In genomic region chr17:91088037-91088715, GRCm38 (mm10) we compare ENCODE assay signal across 13 mouse cellular contexts. TPM values are rescaled to one million over a fixed set of nuclear protein-coding genes. Genes with fewer than 3 reads are reported as not detected.
DNase-seq lines count a peak whose midpoint lies in the region; ATAC-seq and TF ChIP-seq lines count a peak whose summit lies in the region.
"Had no signal": no experiment of that assay in that cellular context is flagged by ENCODE, and none has a peak within 500 bp of the region (broad histone marks: within the 10 kb centered on the region; RNA-seq: fewer than 3 reads in every experiment).

No protein-coding gene starts in this region.

- H3K27ac ChIP-seq in forebrain, embryonic 15.5 days (replicated peaks) = no peak overlapping the region
- no peak overlapping the region for H3K27ac ChIP-seq in forebrain, embryonic 12.5 days
- no peak overlapping the region for H3K27ac ChIP-seq in liver, embryonic 11.5 days (ENCODE audit: low read depth, low read length)
- H3K27ac ChIP-seq in ES-E14 (ENCODE audit: insufficient read depth, low read depth, low read length, poor library complexity, severe bottlenecking) = no peak overlapping the region
- H3K27ac ChIP-seq in midbrain, embryonic 15.5 days = no peak overlapping the region

- in situ Hi-C loops in ES-E14 (cut with MboI; ENCODE audit: low sequenced_read_pairs in 2 of 2, unreplicated experiment in 2 of 2) = no loop called here

- no peak overlapping the region for H3K4me3 ChIP-seq in forebrain, embryonic 15.5 days
- no peak overlapping the region for H3K4me3 ChIP-seq in forebrain, embryonic 12.5 days (replicated peaks)
- no peak overlapping the region for H3K4me3 ChIP-seq in liver, embryonic 11.5 days (ENCODE audit: low read depth, low read length)
- peak overlapping the region; percentile 24 to 48; a peak in 3 of 4 replicates for H3K4me3 ChIP-seq in ES-E14 (ENCODE audit: insufficient read depth in 1 of 2, low read depth in 1 of 2, low read length in 2 of 2, poor library complexity in 1 of 2, severe bottlenecking in 1 of 2)
- H3K4me3 ChIP-seq in midbrain, embryonic 15.5 days = no peak overlapping the region

- peaks cover 8% of the 10 kb centered on the region; the same call in 1 of the 2 replicates for H3K4me1 ChIP-seq in forebrain, embryonic 15.5 days
- H3K4me1 ChIP-seq in forebrain, embryonic 12.5 days = peaks cover 3% of the 10 kb centered on the region; the same call in 1 of the 2 replicates
- H3K4me1 ChIP-seq in liver, embryonic 11.5 days (replicated peaks; ENCODE audit: control insufficient read depth, insufficient read depth, low read length) = no peaks in the 10 kb centered on the region
- H3K4me1 ChIP-seq in ES-E14 (ENCODE audit: control insufficient read depth in 2 of 2, insufficient read depth in 2 of 2, low read length in 2 of 2, poor library complexity in 1 of 2) = no peaks in the 10 kb centered on the region; a peak in 1 of 4 replicates
- H3K4me1 ChIP-seq in midbrain, embryonic 15.5 days = peaks cover 22% of the 10 kb centered on the region

- WGBS in forebrain, embryonic 15.5 days = 81% methylated on average over 82 of the region's 82 CpGs
- 83% methylated on average over 82 of the region's 82 CpGs for WGBS in forebrain, embryonic 12.5 days
- WGBS in liver, embryonic 11.5 days = 54% methylated on average over 82 of the region's 82 CpGs
- WGBS in midbrain, embryonic 15.5 days = 74% methylated on average over 82 of the region's 82 CpGs

- no peak for ATAC-seq in forebrain, embryonic 15.5 days (replicated peaks)
- no peak for ATAC-seq in forebrain, embryonic 12.5 days (ENCODE audit: low FRiP score)
- peak; percentile 37; the same call in 1 of the 2 replicates for ATAC-seq in liver, embryonic 11.5 days (replicated peaks; ENCODE audit: low FRiP score)
- no peak for ATAC-seq in midbrain, embryonic 15.5 days (replicated peaks)
- ATAC-seq: forebrain, embryonic 14.5 days had no signal

- peaks cover 19% of the 10 kb centered on the region for H3K36me3 ChIP-seq in forebrain, embryonic 15.5 days
- peaks cover 14% of the 10 kb centered on the region for H3K36me3 ChIP-seq in forebrain, embryonic 12.5 days (replicated peaks)
- no peaks in the 10 kb centered on the region for H3K36me3 ChIP-seq in liver, embryonic 11.5 days (ENCODE audit: control insufficient read depth, insufficient read depth, low read length)
- H3K36me3 ChIP-seq in ES-E14 (ENCODE audit: control insufficient read depth, insufficient read depth, low read length, poor library complexity, severe bottlenecking) = no peaks in the 10 kb centered on the region
- H3K36me3 ChIP-seq in midbrain, embryonic 15.5 days (replicated peaks) = peaks cover 21% of the 10 kb centered on the region

- DNase-seq in liver, embryonic 11.5 days (ENCODE audit: low spot score) = no peak
- DNase-seq in liver = no peak
- DNase-seq in ES-E14 (ENCODE audit: low read depth, low spot score) = peak; percentile 13
- no peak for DNase-seq in spleen, postnatal 10 days (ENCODE audit: low spot score in 2 of 2)
- DNase-seq in layer of hippocampus, postnatal 25 days (ENCODE audit: extremely low spot score in 1 of 2, low spot score in 1 of 2) = no peak
- DNase-seq: heart, adult 11 months; kidney, adult 18-20 months; lung, adult 18-20 months had no signal

- H3K9me3 ChIP-seq in forebrain, embryonic 15.5 days = peaks cover 9% of the 10 kb centered on the region; the same call in 1 of the 2 replicates
- peaks cover 13% of the 10 kb centered on the region for H3K9me3 ChIP-seq in forebrain, embryonic 12.5 days
- no peaks in the 10 kb centered on the region; the same call in 1 of the 2 replicates for H3K9me3 ChIP-seq in liver, embryonic 11.5 days (ENCODE audit: control insufficient read depth, low read length)
- H3K9me3 ChIP-seq in ES-E14 (ENCODE audit: control insufficient read depth, insufficient read depth, low read depth, low read length) = no peaks in the 10 kb centered on the region
- peaks cover 9% of the 10 kb centered on the region; the same call in 1 of the 2 replicates for H3K9me3 ChIP-seq in midbrain, embryonic 15.5 days

- peak overlapping the region; percentile 15; the same call in 1 of the 2 replicates for H3K4me2 ChIP-seq in forebrain, embryonic 15.5 days (replicated peaks)
- no peak overlapping the region for H3K4me2 ChIP-seq in forebrain, embryonic 12.5 days
- no peak overlapping the region for H3K4me2 ChIP-seq in liver, embryonic 11.5 days
- peak overlapping the region; percentile 48 for H3K4me2 ChIP-seq in midbrain, embryonic 15.5 days

- H3K9ac ChIP-seq in forebrain, embryonic 15.5 days (replicated peaks) = no peak overlapping the region
- H3K9ac ChIP-seq in forebrain, embryonic 12.5 days = no peak overlapping the region
- H3K9ac ChIP-seq in liver, embryonic 11.5 days (ENCODE audit: low read depth, low read length) = no peak overlapping the region
- H3K9ac ChIP-seq in ES-E14 (ENCODE audit: insufficient read depth, low read depth, low read length, poor library complexity, severe bottlenecking) = no peak overlapping the region
- H3K9ac ChIP-seq in midbrain, embryonic 15.5 days = no peak overlapping the region

- no peaks in the 10 kb centered on the region for H3K27me3 ChIP-seq in forebrain, embryonic 15.5 days
- 0 out of 2 replicates have a peak, but pooled peaks cover 1% of the 10 kb centered on the region for H3K27me3 ChIP-seq in forebrain, embryonic 12.5 days
- H3K27me3 ChIP-seq in liver, embryonic 11.5 days (replicated peaks; ENCODE audit: control insufficient read depth, insufficient read depth, low read length) = no peaks in the 10 kb centered on the region
- no peaks in the 10 kb centered on the region for H3K27me3 ChIP-seq in midbrain, embryonic 15.5 days (replicated peaks)
- H3K27me3 ChIP-seq: CH12.LX had no signal

TF ChIP-seq in ES-E14, 5 proteins besides CTCF, POLR2A, EP300 and RAD21:
- TF ChIP-seq CHD2 (IDR thresholded peaks at IDR 0.05; ENCODE audit: low read depth, low read length) (no peak), MAFK (IDR thresholded peaks at IDR 0.05; ENCODE audit: insufficient read depth, low read depth, low read length) (no peak), ZC3H11A (IDR thresholded peaks at IDR 0.05; ENCODE audit: borderline replicate concordance, low read depth, low read length) (no peak), HCFC1 (IDR thresholded peaks at IDR 0.05; ENCODE audit: borderline replicate concordance, insufficient read depth, low read length) (no peak), ZNF384 (IDR thresholded peaks at IDR 0.05; ENCODE audit: low read depth, low read length) (no peak)

RNA-seq across cellular contexts. Expression of gene Nrxn1, which starts 4.7 kb away (rescaled TPM):
- 158 and 161 TPM in 2 replicates for polyA plus RNA-seq in forebrain, embryonic 15.5 days (2015; fragmentation: Nextera tagmentation; extraction: Ambion mirVana)
- polyA plus RNA-seq in forebrain, embryonic 12.5 days (2016; fragmentation: Nextera tagmentation; extraction: Ambion mirVana) = 41.3 and 41.7 TPM in 2 replicates
- polyA plus RNA-seq in liver, embryonic 11.5 days (2014; fragmentation: Nextera tagmentation; extraction: Ambion mirVana) = 0.61 and 0.70 TPM in 2 replicates
- total RNA-seq in ES-E14 (2012; rRNA removed) = 2.9 and 5.3 TPM in 2 replicates
- polyA plus RNA-seq in midbrain, embryonic 15.5 days (2015; fragmentation: Nextera tagmentation; extraction: Ambion mirVana) = 210 and 212 TPM in 2 replicates
- 100 to 1,000 TPM; 389 to 440 TPM for total RNA-seq in layer of hippocampus, postnatal 25 days (2021)
- total RNA-seq: CH12.LX had no signal

Comparison
In these comparisons a context has a peak if more than half of its experiments do, and no peak if none do; other contexts are left out.
1. H3K4me2 ChIP-seq: peak in forebrain, embryonic 15.5 days (single experiment) and midbrain, embryonic 15.5 days (single experiment); none in forebrain, embryonic 12.5 days (single experiment) and liver, embryonic 11.5 days (single experiment).
2. H3K4me3 ChIP-seq: peak in ES-E14 (2 of 2); none in forebrain, embryonic 15.5 days (single experiment), forebrain, embryonic 12.5 days (single experiment), liver, embryonic 11.5 days (single experiment) and midbrain, embryonic 15.5 days (single experiment).
3. RNA of gene Nrxn1, which starts 4.7 kb away (polyA plus RNA-seq): 210 to 212 TPM in midbrain, embryonic 15.5 days, 158 to 161 TPM in forebrain, embryonic 15.5 days and 41.3 to 41.7 TPM in forebrain, embryonic 12.5 days; 0.61 to 0.70 TPM in liver, embryonic 11.5 days; every median in the first group is over 10 times any median in the second.